Mouse (Mus musculus) common myeloid progenitor, adult 5-6 weeks (primary cell): Measurements from ENCODE around the gene Cox6b1. TPM values are rescaled to one million over a fixed set of nuclear protein-coding genes. Genes with fewer than 3 reads are reported as not detected.

ENCODE experiments used
- ATAC-seq: replicated peaks from 2 replicates; pipeline ENCODE4 v1.8.0; 2016; ENCODE audit warnings: low read depth, mild to moderate bottlenecking, moderate TSS enrichment, inconsistent platforms; ENCODE audit not compliant: poor library complexity, severe bottlenecking
- total RNA-seq: library from RNA; stranded (forward); fragments of 200-1000, 187-1606 nt; gene quantifications from 2 replicates; pipeline ENCODE4 v1.2.3, GENCODE M21; 2017

Gene Cox6b1
- total RNA-seq, 1 experiment from 2014 or later = 396 TPM

DNA sequence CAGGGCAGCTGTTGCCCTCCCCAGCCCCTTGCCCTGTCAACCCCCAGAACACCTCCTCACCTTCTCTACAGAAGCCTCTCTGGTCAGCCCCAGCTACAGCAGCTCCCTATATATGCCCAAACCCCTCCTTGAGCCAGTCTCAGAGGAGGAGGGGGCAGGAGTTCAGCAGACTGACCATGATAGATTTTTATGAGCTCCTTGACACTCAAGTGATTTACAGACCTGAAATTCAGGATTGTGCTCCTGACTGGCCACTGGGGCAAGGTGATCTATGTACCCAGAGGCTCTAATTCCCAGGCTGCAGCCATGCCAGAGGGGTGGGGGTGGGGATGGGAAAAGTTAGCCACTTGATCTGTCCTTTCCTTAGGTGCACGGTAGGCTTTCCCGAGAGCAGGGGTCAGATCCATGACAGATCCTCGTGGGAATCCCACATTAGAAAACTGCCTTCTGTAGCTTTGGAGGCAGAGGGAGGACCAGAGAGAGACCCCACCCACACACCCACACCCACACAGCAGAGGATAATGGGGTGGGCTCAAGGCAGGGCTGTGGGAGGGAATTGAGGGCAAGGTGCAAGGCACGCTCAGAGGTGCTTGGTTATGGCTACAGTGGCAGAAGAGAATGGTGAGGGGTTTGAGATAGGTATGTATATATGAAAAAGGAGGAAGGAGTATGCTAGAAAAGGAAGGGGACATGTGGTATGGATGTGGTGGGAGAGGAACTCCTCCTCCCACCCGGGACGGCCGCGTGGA, 13.1 kb downstream of the Cox6b1 start, which contains the start of gene Upk1a:
Gene Upk1a (minus strand): TSS at position 194 of the 749 bp plus-strand sequence.
- 0 out of 2 replicates have a peak, but pooled peaks have one; percentile 3 for ATAC-seq

- ATAC-seq = no peak
Measured at GRCm38 (mm10) chr7:30610043-30610442, 15.9 kb downstream of the Cox6b1 start.

DNA sequence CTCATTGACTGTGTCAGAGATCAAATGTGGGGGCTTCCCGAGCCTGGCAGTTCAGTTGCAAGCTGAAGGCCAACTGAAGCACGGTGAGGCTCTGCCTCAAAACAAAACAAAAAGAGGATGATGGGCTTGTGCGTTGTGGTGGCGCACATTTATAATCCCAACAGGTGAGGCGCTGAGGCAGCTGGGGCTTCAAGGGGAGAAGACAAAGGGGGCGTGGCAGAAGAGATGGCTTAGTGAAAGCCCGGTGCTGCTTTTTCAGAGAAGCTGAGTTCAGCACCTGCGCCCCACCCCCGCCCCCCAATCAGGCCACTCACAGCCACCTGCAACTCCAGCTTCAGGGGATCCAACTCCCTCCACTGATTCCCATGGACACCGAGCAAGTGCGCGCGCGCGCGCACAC, 17.5 kb downstream of the Cox6b1 start:
- no peak for ATAC-seq

DNA sequence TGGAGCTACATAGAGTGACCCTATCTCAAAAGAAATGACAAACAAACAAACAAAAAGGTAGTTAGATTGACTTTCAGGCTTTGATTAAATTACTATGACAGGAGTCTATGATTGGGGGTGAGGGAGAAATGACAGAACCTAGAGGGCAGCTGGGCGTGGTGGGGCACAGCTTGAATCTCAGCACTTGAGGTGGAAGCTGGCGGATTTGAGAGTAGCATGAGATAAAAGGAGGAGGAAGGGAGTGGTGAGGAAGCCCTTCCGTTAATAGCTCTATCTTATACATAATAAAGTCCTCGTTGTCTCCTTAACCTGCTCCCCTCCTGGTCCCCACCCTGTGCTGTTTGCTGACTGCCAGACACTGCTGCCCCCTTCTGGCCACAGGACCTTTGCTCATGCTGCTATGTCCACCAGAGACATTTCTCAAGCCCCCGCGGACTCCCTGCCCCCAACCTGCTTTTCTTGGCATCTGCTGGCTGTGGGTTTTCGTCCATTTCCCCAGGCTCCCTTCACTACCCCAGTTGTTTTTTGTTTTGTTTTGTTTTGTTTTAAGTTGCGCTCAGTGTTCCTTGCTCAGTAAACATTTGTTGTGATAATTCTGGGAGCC, 18.1 kb downstream of the Cox6b1 start:
- ATAC-seq = peak; percentile 92

DNA sequence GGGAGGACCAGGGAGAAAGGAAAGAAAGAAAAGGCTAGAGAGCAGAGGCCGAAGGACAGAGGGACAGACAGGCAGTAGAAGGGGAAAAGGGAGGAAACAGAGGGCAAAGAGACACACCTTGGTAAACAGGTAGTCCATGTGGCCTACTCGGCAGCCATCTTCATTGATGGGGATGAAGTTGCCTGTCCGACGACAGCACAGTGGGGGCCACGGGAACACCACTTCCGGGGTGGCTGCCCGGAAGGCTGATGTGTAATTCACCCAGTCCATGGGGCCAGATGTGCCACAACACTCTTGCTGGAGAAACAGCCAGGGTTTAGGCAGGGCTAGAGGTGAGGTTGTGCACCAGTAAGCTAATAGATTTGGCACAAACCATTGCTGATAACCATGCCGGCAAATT, 21.0 kb downstream of the Cox6b1 start:
- ATAC-seq = no peak

- no peak for ATAC-seq
Measured at GRCm38 (mm10) chr7:30604424-30604823, 21.5 kb downstream of the Cox6b1 start.

- no peak for ATAC-seq
Measured at GRCm38 (mm10) chr7:30602583-30602982, 23.4 kb downstream of the Cox6b1 start.

DNA sequence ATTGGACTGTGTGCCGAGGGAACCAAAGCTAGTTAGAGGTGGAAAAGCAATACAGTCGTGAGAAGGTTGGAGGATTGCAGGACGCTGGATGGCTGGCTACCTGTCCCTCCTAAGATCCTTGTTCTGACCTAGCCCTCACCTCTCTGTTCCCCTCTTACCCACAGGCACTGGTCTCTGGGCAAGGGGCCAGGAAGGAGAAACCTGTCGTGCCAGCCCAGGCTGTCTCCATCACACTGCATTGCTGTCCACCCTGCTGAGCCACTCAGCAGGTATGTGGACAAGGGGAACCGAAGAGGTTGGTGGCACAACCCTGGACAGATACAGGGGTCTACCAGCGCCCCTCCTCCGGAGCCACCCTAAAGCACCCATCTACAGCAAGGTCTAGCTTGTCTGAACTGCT, 25.3 kb downstream of the Cox6b1 start:
- ATAC-seq = no peak

DNA sequence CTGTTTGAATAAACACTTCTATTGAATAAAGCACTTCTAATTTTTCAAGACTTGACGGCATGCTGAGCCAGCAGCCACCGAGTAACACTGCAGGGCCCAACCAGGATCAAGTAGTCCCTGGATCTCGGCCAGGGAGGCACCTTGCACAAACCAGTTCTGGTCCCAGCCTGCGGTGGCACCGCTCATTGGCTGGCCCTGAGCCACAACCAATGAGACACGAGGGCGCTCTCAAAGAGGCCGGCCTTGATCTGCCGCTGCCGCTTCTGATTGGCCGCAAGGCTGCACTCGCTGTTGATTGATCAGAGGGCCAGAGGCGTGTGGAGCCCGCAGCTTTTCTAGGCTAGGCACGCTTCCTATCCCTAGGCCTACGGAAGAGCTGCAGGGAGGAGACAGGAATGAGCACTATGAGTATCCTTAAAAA, 26.0 kb downstream of the Cox6b1 start:
- ATAC-seq = peak; percentile 99

GRCm38 (mm10) chr7:30598786-30599185, 27.2 kb downstream of the Cox6b1 start, which contains the start of gene Zbtb32:
Zbtb32 (minus strand) TSS chr7:30598909.
- no peak for ATAC-seq

DNA sequence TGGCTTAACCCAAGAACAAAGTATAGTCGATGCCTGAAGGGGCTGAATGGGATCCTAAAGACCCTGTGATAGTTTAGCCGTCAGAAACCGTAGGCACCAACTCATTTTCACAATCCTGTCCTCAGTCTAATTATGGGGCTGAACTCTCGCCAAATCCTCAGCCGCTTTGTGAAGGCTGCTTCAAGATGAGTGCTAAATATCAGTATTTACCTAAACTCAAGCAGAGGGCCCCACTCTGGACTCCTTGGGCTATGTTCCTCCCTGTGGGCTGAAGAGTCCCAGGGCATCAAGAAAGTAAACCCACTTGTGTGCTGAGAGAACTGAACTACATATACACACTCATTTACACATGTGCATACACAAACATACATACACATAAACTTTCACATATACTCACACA, 29.1 kb downstream of the Cox6b1 start:
- no peak for ATAC-seq

GRCm38 (mm10) chr7:30596093-30596492, 29.9 kb downstream of the Cox6b1 start:
- no peak for ATAC-seq

- ATAC-seq = no peak
Measured at GRCm38 (mm10) chr7:30594510-30595024, 31.4 kb downstream of the Cox6b1 start.

GRCm38 (mm10) chr7:30593579-30594509, 32.1 kb downstream of the Cox6b1 start:
- no peak for ATAC-seq

DNA sequence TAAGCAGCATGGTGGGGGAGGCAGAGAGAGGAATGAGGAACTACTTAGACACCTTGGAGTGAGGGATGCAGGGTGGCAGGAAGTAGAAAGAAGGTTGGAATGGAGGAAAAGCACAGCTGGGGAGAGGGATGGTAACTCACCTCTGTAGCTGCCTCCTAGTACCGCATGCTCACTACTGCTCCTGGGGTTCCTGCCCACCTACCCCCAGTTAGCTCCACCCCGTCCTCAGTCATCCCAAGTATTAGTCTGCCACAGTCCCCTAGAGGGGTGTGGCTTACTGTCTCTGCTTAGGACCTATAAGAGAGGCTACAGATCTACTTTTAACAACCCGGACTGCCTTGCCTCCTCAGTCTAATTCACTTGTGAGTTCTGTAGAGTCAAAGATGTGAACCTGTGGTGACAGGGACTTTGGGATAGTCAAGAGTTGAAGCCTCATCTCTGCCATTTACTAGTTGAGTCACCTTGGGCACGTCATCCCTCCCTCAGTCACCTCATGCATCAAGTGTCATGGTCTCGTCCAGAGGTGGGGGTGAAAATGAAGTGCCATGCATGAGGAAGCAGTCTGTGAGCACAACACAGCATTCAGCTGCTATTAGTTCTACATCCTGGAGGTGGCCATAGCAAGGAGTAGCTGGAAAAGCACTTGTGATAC, 33.1 kb downstream of the Cox6b1 start:
- ATAC-seq = no peak

GRCm38 (mm10) chr7:30591605-30591951, 34.4 kb downstream of the Cox6b1 start:
- no peak for ATAC-seq

GRCm38 (mm10) chr7:30590927-30591604, 34.9 kb downstream of the Cox6b1 start:
- ATAC-seq = no peak

DNA sequence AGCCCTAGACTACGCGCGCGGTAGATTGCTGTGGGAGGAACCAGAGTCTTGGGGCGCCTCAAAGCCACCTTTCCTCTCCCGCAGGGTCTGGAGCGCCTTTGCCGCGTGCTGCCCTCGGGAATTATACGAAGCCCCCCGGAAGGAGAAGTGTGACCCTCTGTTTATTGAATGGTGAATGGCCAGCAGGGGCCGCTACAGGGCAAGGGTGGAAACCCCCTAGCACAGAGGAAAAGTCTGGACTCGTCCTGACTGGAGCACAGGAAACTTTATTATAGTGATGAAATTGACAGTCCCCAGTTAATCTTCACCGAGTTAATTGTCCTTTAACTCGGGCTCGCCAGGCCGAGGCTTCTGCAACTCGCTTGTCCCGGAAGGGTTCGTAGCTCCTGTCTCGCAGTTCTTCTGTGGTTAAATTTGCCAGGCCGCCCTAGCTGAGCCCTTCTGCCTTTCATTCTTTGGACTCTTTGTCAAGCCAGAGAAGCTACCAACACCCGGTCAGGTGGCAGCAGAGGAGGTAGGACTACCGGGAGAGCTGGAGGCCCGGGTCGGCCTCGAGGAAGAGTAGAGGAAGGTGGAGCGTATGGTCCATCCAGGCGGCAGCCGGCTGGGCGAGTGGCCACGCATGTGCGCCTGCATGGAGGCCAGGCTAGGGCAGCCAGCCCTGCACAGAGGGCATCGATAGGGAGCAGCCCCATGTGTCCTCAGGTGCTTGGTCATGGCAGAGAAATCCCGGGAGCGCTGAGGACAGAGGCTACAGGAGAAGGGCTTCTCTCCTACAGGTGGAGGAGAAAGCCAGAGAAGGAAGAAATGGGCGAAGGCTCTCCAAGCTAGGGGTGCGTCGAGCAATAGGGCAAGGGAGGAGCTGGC, 36.3 kb downstream of the Cox6b1 start:
- ATAC-seq = peak; percentile 63
